Mouse (Mus musculus) adrenal gland, adult (tissue): Measurements from ENCODE around the gene Pacsin3.
A peak's percentile ranks its signal among the peaks of the same experiment; 100 is the strongest.

Source experiments
- DNase-seq, 2 experiments: peaks; one replicate each; pipeline ENCODE4 v3.0.0; 2022 to 2023; ENCODE audit warnings: low spot score in 1 of 2; ENCODE audit not compliant: inconsistent age in 2 of 2

Pacsin3 gene

DNA sequence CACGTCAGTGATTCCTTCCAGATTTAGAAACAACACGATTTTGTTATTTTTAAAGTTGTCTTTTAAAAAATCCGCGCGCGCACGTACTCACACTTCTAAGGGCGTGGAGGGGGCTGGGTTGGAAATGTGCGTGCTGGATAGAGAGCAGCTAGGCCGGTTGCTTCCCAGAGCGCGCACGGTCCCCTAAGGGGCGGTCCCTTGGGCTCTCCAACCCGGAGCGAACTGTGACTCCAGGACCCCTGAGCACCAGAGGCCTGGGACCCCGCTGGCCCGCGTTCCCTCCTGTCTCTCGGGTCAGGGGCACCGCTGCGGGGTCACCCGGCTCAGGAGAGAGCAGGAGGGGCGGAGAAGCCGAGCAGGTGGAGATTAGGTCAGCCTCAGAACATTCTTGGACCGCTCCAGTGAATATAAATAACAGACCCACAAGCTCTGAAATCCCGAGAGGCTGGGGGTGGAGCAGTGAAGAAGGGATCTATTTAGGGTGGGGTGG, at the start of gene Pacsin3:
TSS of gene Pacsin3 (plus strand) at position 294 of the 490 bp plus-strand sequence.
- DNase-seq = peak in 1 of 2 experiments; percentile 63

DNA sequence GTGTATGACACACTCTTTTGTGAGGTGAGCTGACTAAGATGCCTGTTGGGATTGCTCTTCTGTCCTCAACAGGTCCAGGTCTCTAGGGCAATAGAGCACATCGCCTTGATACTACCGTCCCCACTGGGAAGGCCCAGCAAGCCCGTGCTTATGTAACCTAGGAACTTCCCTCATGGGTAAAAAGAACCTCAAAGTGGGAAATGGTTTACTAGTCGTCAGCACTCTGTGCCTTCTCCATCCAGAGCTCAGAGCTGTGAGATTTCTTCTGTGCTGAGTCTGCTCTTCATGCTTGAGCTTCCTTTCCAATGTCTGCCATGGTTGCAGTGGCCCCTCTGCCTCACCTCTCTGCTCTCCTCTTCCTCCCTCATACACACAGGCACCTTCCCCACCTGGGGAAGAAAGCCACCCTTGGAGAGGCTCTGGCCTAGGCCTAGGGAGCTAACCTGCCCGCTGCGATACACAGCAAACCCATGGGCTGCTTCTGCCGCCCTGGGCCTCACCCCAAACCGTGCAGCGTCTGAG, 49.4 kb upstream of the Pacsin3 start:
- no peak for DNase-seq

DNA sequence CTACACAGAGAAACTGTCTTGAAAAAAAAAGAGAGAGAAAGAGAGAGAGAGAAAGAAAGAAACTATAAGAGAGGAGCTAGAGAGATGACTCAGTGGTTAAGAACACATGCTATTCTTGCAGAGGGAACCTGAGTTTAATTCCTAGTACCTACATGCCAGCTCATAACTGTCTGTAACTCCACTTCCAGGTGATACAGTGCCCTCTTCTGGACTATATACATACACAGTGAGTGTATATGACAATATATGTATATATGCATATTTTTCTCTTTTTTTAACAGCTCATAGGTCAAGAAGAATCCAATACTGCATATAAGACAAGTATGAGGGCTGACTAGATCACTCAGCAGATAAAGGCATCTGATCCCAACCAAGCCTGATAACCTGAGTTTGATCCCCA, 42.4 kb upstream of the Pacsin3 start:
- DNase-seq = no peak

DNA sequence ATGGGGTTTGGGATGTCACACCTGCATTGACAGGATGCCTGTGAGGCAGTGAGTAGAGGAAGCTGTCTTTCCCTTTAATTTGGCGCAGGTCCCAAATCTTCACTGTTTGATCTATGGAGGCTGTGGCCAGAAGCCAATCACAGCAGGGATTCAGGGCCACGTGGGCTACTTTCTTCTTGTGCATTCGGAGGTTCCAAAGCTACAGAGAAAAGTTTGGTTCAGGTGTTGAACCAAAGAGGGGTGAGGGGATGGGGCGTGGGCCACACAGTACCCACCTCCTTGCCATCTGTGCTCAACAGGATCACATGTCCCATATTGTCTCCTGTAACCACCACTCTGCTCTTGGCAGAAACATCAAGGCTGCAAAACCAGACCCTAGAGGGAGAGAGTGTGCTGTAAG, 38.7 kb upstream of the Pacsin3 start:
- DNase-seq = peak; percentile 39 to 71

DNA sequence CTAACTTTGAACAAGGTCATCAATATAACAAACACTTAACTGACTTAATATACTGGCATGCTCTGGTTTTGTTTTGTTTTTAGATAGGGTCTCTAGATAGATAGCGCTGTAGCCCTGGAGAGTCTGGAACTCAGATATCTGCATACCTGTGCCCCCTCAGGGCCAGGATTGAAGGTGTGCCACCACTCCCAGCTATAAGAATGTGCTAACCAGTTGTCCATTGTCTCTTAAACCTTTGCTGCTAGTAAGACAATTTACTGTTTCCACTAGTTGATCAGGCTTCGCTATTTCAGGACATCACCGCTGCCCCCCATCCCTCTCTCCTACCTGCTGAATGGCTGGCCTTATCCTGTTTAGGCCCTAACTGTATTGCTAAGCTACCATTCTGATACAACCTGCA, 35.3 kb upstream of the Pacsin3 start:
- DNase-seq = no peak

DNA sequence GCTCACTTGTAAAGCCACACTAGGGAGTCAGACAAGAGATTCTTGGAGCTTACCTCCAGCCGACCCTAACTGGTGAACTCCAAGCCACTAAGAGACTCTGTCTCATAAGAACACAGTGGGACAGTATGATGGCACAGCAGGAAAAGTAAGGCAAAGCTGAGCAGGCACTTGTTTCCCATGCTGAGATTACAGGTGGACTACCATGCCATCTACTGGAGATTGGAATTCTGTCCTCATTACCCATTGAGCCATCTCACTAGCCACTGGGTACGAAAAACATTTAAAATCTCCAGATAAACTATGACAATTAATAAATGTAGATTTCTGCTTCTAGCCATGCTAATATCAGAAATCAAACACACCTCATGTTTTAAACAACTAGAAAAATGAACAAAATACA, 32.1 kb upstream of the Pacsin3 start:
- DNase-seq = no peak

DNA sequence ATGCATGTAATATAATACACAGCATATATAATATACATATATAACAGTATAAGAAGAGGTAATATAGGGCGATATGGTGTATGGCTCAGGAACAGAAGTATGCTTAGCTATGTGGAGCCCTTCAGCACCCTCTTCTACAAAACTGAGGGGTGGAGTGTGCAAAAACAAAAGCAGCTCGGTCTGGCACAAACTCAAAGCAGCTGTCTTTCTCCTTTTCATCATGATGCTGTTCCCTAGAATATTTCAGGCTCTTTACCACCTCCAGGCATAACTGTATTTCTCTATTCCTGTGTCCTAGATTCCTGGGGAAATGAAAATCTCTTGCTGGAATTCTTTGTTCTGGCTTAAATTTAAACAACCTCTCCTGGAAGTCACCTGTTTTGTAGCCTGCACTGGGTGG, 26.0 kb upstream of the Pacsin3 start:
- DNase-seq = no peak

DNA sequence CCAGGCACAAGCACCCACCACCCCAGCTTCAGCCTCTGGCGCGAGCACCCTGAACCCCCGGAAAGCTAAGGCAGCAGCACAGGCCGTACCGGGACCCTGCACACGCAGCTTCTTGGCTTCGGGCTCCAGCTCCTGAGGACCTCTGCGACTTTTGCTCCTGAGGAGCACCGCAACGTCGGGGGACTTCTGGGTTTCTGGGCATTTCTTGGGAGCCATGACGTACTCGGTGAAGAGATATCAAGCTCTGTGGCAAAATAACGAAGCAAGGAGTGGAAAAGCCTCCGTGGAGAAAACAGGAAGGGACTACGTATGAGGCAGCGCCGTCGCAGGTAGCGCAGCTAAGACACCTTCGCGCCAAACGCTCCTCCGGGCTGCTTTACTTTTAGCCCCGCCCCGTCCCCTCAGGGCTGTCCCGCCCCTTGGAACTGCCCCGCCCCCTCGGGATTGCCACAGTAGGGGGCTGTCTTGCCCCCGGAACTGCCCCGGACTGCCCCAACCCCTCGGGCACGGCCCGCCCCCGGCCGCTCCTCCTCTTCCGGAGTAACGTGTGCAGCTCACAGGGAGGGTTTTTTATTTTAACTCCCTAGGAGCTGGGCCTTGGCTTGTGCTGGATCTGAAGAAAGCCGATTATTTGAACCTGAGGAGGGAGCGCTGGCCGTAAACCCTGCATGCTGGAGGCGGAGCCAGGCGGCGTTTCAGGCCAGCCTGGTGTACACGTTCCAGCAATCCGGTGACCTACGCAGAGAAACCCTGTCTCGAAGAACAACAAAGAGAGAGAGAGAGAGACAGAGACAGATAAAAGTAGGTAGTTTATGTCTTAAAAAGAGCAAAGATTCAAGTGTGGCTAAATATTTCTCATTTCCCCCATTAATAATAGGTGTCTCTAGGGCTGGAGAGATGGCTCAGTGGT, 18.9 kb upstream of the Pacsin3 start, which contains the start of gene Ddb2:
TSS of gene Ddb2 (minus strand) at position 382 of the 910 bp plus-strand sequence.
- DNase-seq = peak; percentile 94 to 98

DNA sequence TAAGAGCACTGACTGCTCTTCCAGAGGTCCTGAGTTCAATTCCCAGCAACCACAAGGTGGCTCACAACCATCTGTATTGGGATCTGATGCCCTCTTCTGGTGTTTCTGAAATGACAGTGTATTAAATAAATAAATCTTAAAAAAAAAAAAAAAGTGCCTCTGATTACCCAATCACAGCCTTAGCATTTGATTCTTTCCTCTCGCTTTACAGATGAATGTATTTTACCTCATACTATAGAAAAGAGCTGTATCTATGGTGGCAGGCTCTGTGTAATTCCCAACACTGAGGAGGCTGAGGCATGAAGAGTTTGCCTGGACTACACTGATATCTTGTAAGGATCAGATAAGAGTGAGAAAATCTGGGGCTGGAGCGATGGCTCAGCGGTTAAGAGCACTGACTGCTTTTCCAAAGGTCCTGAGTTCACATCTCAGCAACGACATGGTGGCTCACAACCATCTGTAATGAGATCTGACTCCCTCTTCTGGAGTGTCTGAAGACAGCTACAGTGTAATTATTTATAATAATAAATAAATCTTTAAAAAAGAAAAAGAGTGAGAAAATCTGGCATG, 18.2 kb upstream of the Pacsin3 start:
- peak in 1 of 2 experiments; percentile 76 for DNase-seq

DNA sequence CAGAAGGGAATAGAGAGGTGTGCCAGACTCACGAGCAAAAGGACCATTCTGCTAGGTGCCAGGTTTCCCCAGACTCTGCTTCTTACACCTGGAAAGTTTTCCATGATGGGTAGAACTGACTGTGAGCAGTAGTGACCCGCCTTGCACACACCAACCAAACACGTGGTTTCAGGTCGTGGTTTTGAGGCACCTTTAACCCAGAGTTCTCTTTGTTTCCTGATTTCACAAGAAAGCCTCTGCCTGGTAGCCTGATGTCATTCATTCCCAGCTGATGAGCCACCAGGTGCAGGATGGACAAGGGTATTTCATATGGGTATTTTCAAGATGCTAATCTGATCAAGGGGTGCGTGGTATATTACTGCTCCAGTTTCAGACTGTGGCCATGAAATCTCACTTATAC, 13.2 kb upstream of the Pacsin3 start:
- peak in 1 of 2 experiments; percentile 53 for DNase-seq

DNA sequence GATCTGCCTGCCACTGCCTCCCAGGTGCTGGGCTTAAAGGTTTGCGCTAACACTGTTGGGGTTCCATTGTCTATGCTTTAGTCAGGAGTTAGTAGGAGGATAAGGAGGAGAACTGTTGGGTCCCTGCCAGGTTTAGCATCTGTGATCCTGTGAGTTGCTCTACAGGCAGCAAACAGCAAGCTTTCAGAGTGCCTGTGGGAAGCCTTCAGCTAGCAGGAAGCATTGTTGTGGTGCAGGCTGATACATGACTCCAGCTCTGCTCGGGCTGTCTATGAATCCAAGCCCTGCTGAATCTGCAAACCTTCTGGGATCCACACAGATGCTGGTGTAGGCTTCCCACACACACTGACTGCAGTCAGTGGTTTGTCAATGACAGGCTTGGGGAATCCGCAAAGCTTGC, 12.3 kb upstream of the Pacsin3 start:
- DNase-seq = peak in 1 of 2 experiments; percentile 39

DNA sequence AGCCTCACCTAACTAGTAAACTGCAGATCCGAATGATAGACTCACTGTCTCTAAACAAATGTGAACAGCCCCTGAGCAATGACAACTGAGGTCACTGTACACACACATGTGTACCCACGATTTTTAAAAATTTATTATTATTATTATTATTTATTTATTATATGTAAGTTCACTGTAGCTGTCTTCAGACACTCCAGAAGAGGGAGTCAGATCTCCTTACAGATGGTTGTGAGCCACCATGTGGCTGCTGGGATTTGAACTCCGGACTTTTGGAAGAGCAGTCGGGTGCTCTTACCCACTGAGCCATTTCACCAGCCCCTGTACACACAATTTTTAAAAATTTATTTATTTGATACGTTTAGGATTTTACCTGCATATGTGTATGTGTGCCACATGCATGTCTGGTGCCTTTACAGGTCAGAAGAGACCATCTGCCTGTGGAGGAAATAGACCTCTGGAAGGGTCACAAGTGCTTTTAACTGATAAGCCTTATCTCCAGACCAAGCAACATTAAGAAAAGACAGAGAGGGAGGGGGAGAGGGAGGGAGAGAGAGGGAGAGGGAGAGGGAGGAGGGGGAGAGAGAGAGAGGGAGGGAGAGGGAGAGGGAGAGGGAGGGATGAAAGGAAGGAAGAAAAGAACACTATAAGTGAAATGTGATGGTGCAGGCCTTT, 11.1 kb upstream of the Pacsin3 start:
- DNase-seq = no peak

DNA sequence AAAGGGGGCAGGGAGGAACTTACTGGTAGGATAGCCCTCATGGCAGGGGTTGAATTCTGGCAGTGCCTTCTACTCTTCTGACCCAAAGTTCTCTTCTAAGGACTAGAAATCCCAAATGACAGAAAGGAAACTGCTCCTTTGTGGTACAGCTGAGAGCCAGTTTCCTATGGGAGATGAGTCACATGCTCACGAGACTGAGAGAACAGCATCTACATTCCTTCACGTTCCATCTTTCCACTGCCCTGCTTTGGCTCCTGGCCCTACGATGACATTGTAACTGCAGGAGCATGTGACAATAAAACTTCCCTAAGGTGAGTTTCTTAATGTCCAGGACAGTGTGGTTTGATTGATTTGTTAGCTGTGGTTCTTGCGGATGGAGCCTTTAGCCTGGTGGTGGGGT, 7.4 kb upstream of the Pacsin3 start:
- no peak for DNase-seq

DNA sequence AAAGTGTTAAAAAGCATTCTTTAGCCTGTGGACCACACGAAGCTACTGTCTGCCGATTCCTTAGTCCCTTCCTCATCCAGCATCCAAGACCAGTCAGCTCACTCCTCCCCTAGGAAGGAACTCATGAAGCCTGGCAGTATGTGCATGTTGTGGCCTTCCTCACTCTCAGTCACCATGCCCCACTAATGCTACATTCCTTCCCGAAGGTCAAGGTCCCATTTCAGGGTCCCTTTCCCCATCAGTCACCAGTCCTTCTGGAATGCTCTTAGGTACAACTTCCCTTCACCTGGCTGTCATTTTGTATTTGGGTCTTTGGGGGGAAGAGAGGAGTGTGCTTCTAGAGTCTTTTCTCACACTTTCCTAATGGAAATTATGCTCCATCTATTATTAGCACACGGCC, 3.8 kb upstream of the Pacsin3 start:
- DNase-seq = peak in 1 of 2 experiments; percentile 81

DNA sequence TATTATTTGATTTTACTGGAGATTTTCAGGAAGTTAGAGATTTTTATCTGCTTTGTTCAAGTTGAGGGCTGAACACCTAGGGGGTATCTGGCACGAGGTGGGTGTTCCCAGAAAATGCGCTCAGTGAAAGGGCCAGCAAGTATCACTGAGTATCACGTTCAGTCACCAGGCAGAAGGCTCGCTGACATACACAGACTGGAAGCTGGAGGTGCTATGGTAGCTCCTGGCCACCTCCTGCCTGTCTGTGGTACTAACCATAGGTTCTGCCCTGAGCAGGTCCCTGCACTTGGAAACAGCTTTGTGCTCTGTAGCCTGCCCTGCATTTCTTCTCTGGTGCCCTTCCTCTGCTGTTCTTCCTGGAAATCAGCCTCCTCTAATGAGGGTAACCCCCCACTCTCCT, 3.2 kb upstream of the Pacsin3 start:
- DNase-seq = no peak

DNA sequence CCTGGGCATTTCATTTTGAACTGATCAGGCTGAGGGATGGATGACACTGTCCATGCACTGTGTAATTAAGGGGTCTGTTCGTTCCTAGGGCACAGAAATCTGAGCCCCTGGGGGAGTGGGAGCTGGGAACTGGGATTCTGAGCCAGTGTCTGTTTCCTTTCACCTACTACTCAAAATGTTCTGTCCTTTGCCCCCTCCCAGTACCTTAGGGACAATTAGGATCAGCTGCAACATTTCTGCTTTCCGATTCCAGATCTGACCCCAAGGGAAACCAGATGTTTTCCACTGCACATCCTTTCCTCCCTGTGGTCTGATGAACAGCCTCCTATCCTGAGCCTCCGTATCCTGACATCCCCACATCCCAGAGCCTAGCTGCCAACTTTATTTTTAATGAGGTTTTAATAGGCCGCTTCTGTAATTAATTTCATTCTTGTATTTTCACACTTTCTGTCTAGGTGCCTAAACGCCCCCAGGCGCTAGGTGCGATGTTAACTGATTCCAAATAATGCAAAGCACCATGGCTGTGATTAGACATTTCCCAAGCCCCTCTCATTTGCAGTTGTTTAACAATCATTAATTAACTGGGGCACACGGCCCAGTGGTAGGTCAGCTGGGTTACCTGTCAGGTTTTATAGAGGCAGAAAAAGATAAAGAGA, 901 bp upstream of the Pacsin3 start:
- DNase-seq = no peak

DNA sequence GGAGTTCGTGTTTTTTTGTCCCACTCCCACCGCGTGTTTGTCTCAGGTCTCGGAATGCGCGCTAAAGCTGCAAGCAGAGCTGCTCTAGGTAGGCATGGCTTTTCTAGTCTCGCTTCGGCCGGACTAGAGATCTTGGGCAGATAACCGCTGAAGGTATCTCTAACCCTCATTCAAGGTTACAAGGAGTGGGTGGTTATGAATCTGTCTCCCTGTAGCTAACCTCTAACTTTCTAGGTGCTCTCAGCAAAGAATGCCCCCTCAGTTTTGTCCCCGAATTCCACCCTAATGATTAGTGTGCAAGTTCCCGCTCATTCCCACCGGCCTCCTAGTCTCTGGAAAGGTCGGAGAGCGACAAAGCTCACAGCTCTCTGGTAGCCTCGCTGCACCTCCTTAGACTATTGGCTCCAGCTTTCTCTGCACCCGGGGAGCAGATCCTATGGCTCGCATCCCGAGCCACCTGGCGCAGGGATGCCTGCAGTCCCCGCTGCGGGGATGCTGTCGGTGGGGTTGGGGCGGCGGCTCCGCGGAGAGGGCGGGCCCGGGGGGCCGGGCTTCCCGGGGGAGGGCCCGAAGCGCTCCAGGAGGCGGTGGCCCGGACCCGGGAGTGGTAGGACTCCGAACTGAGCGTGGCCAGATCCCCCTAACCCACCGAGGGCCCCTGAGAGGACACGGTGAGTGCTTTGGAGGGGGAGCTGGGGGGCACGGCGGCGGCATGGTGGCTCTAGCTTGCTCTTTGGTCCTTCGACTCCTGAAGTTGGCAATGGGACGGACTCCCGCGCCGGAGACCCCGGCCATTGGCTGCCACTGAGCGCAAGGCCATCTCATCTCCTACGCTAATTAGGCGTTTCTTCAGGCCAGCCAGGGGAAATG, 737 bp downstream of the Pacsin3 start:
- peak; percentile 81 to 94 for DNase-seq

DNA sequence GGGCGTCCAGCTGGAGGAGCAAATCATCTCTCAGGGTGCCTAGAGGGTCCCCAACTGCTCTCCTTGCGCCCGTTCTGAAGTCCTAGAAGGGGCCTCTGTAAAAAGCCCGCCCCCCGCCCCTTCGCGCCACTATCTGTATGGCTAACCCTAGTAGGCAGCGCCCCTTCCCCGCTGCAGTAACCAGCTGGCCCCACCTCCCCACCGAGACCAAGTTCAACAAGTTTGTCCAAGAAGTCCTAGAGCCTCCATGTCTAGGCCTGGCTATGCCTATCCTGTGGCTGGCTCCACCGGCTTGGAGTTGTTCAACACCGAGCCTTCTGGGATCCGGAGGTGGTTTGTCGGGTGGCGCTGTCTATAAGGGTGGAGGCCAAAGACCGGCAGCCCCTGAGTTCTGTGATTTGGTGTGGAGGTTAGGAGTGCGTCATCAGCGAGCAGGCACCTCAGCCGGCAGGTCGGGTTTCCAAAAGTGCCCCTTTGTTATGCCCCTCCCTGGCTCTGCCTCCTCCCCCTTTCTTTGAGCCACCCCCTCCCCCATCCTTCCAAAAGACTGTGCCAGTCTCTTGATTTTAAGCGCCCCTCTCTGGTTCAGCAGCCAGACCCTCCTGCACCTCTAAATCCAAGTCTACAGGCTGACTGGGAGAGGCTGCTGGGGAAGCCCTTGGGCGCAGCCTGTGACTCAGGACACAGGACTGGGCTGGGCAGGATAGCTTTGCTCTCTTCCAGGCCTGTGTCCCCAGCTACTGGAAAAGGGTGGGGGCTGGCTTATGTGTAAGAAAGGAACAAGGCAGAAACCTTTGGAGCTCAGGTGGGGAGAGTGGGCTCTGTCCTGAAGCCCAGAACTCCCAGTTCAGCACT, 1.6 kb downstream of the Pacsin3 start:
- peak; percentile 66 to 87 for DNase-seq

DNA sequence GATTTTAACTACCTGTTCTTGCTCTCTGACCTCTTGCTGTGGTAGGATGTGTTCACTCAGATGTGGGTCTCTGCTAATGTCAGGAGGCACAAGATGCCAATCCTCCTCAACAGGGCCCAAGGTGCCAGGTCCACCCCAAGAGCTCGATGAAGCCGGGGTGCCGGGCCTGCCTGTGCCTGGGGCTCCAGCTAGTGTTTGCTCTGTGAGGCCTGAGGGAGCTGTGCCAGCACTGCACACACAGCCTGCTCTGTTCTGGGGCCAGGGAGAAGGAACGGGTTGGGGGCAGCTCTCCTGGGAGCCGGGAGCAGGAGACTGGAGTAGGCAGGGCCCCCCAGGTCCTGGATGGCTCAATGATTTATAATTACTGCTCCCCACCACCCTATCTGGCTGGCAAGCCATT, 2.3 kb downstream of the Pacsin3 start:
- DNase-seq = peak in 1 of 2 experiments; percentile 74
